Mouse (Mus musculus) neural tube, embryonic 13.5 days (tissue): ENCODE measurements around the gene Cul7. TPM values are rescaled to one million over a fixed set of nuclear protein-coding genes. Genes with fewer than 3 reads are reported as not detected.

Experiments
- ATAC-seq: fragments of 200-750 bp; cut with Nextera tagmentation; 2 replicates; pipeline ENCODE4 v1.8.0; 2017; ENCODE audit warnings: low read depth, mild to moderate bottlenecking, moderate TSS enrichment, moderate library complexity
- H3K27ac ChIP-seq: fragments of 300-500 bp; sonication (generic); replicated peaks from 2 replicates; pipeline ENCODE4 v1.5.1; 2015; ENCODE audit warnings: moderate library complexity, mild to moderate bottlenecking, inconsistent platforms
- H3K27me3 ChIP-seq: fragments of 300-500 bp; sonication (generic); 2 replicates; pipeline ENCODE4 v1.6.1; 2015; ENCODE audit warnings: mild to moderate bottlenecking, inconsistent platforms
- H3K36me3 ChIP-seq: fragments of 300-500 bp; sonication (generic); 2 replicates; pipeline ENCODE4 v1.6.1; 2015; ENCODE audit warnings: mild to moderate bottlenecking, inconsistent platforms
- H3K4me1 ChIP-seq: fragments of 300-500 bp; sonication (generic); replicated peaks from 2 replicates; pipeline ENCODE4 v1.6.1; 2015; ENCODE audit warnings: inconsistent platforms
- H3K4me2 ChIP-seq: fragments of 300-500 bp; sonication (generic); 2 replicates; pipeline ENCODE4 v1.6.1; 2015; ENCODE audit warnings: inconsistent platforms, mild to moderate bottlenecking, moderate library complexity
- H3K4me3 ChIP-seq: fragments of 300-500 bp; sonication (generic); 2 replicates; pipeline ENCODE4 v1.5.1; 2015; ENCODE audit warnings: mild to moderate bottlenecking, inconsistent platforms
- H3K9ac ChIP-seq: fragments of 300-500 bp; sonication (generic); 2 replicates; pipeline ENCODE4 v1.6.1; 2015; ENCODE audit warnings: moderate library complexity, mild to moderate bottlenecking, inconsistent platforms
- H3K9me3 ChIP-seq: fragments of 300-500 bp; sonication (generic); 2 replicates; pipeline ENCODE4 v1.6.1; 2016; ENCODE audit warnings: inconsistent platforms
- WGBS: fragments of 180-500 bp; shearing (Covaris S2); methylation state at CpG from one replicate; pipeline ENCODE4 v1.1.7; 2015; 5-methylcytosine and 5-hydroxymethylcytosine counted together
- polyA plus RNA-seq: library from polyadenylated mRNA; unstranded; fragments of >200 nt; fragmentation: Nextera tagmentation; extraction: Ambion mirVana; gene quantifications from 2 replicates; pipeline ENCODE4 v1.2.1, GENCODE M21; 2015

Gene Cul7
- polyA plus RNA-seq, 1 experiment from 2014 or later, result 40.0 TPM

DNA sequence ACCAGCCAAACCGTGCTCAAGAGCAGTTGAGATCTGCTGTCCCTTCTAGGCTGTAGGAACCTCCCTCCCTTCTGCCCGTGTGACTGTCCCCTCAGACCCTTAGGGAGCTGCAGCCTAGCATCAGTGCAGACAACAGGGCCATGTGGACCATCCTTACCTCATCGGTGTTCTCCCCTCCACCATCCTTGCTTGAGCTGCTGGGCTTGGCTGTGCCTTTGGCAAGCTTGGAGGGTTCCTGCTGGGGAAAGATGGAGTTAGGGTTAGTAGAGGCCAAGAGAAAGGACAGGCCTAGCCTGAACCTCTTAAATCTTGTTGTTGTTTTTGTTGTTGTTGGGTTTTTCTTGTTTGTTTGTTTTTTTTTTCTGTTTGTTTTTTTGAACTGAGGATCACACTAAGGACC is 49.8 kb downstream of the Cul7 start:
- Histone ChIP-seq H3K27me3 (no peaks in the 10 kb centered on the region), H3K9ac (no peak overlapping the region), H3K4me3 (no peak overlapping the region), H3K4me2 (no peak overlapping the region), H3K4me1 (peaks cover 35% of the 10 kb centered on the region), H3K27ac (no peak overlapping the region), H3K36me3 (peaks cover 42% of the 10 kb centered on the region), H3K9me3 (no peaks in the 10 kb centered on the region)
- ATAC-seq, result no peak
- WGBS, result 83% methylated on average over 3 of the region's 3 CpGs

DNA sequence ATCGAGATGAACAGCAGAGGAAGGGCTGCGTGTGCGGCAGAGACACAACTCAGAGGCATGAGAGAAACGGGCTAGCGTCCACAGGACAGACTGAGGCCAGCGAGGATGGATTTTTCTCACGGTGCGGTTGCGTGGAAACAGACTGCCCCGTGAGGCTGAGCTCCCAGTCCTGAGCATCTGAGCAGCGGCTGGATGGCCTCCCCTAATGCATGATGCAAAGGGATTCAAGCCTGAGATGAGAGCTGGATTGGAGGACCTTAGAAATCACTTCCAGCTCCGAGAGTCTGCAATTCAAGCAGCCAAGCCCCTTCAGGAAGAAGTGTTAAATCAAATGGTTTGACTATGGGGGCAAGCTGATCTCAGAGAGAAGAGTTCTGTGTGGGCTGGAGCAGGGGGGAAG is 51.4 kb downstream of the Cul7 start:
- no peak for ATAC-seq
- Histone ChIP-seq H3K4me1 (peaks cover 45% of the 10 kb centered on the region), H3K4me2 (0 out of 2 replicates have a peak overlapping the region, but pooled peaks have one; percentile 14), H3K9ac (peak overlapping the region; percentile 55), H3K9me3 (no peaks in the 10 kb centered on the region), H3K27ac (0 out of 2 replicates have a peak overlapping the region, but pooled peaks have one; percentile 18), H3K36me3 (peaks cover 29% of the 10 kb centered on the region), H3K4me3 (no peak overlapping the region), H3K27me3 (no peaks in the 10 kb centered on the region)
- 73% methylated on average over 12 of the region's 12 CpGs for WGBS

DNA sequence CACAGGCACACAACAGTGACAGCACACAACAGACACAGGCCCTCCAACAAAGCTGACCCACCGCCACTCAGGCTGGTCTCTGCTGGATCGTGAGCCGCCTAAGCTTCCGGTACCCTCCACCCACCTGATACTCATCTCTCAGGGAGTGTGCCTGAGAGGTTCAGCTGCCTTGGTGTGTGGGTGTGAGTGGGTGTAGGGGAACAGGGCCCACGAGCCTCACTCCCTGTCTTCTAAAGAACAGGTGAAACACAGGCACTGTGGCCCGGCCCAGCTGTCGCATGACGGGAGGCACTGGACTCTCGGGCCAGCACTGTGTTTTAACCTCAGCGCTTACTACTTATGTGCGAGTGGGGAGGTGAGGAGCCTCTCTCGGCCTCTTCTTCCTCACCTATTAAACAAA is 52.0 kb downstream of the Cul7 start:
- 0 out of 2 replicates have a peak overlapping the region, but pooled peaks have one; percentile 7 for H3K4me2 ChIP-seq

DNA sequence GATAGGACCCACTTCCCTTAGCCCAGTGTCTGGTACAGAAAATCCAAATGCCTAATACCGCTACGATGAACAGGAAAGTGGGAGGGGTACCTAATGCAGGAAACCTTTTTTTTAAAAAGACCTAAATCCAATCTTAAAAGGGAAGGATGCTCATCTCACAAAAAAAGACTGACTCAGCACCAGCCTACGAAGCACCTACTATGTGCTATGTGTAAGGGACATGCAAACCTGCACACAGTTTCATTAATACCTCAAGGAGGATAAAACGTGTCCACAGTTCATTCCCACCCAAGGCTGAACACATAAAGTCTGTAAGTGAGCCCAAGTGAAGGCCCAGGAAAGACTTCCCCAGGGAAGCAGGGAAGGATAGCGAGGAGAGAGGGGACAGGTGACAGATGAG is 52.4 kb downstream of the Cul7 start:
- Histone ChIP-seq H3K27ac (no peak overlapping the region), H3K9ac (peak overlapping the region; percentile 95), H3K27me3 (no peaks in the 10 kb centered on the region), H3K4me3 (peak overlapping the region; percentile 93; the same call in 1 of the 2 replicates), H3K36me3 (peaks cover 28% of the 10 kb centered on the region), H3K4me1 (peaks cover 45% of the 10 kb centered on the region), H3K4me2 (peak overlapping the region; percentile 82), H3K9me3 (no peaks in the 10 kb centered on the region)
- 84% methylated on average over 5 of the region's 5 CpGs for WGBS
- no peak for ATAC-seq

More for the DNA sequence above, 52.0 kb downstream of the Cul7 start:
- H3K4me3 ChIP-seq, result no peak overlapping the region
- ATAC-seq, result no peak
- WGBS, result 92% methylated on average over 12 of the region's 12 CpGs
- H3K27me3 ChIP-seq, result no peaks in the 10 kb centered on the region
- H3K36me3 ChIP-seq, result peaks cover 29% of the 10 kb centered on the region
- peak overlapping the region; percentile 55; the same call in 1 of the 2 replicates for H3K9ac ChIP-seq
- no peaks in the 10 kb centered on the region for H3K9me3 ChIP-seq
- no peak overlapping the region for H3K27ac ChIP-seq
- peaks cover 45% of the 10 kb centered on the region for H3K4me1 ChIP-seq

DNA sequence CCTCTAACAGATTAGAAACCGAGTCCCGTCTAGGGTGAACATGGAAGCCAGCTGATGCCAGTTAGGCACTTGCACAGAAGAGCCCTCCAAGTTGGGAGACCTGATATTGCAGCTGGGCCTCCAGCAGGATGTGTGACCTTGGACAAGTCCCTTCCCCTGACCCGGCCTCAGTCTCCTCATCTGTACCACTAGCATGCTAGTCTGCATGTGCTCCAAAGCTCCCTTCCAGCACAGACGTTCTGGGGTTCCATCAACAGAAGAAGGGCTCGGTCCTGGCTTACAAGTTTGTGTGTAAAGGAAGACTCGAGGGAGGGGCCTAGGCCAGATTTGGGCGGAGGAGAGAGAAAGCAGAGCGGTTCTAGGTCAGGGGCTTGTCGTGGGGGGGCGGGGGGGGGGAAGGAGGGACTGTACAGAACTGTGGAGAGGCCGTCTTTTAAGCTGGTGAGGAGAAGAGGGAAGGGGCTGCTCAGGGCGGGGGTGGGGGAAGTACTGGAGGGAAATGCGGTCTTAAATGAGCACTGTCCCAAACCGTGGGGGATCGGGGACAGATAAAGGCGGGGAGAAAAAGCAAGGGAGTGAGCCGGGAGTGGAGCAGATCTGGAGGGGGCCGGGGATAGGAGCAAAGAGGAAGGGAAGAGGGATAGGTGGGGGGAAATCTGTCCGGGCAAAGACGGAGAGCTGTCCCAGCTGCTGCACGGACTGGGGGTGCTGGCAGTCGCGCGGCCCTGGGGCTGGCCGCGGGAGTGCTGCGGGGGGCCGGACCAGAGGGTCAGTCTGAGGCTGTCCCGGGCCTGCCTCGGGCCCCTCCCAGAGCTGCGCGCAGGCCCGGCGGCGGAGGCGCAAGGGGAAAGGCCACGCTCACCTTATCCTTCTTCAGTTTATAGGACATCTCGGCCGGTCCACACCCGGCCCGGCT is 54.1 kb downstream of the Cul7 start:
- Histone ChIP-seq H3K9me3 (no peaks in the 10 kb centered on the region), H3K9ac (peak overlapping the region; percentile 95), H3K27me3 (no peaks in the 10 kb centered on the region), H3K4me3 (peak overlapping the region; percentile 93), H3K4me1 (peaks cover 45% of the 10 kb centered on the region), H3K27ac (peak overlapping the region; percentile 91), H3K4me2 (peak overlapping the region; percentile 82), H3K36me3 (peaks cover 11% of the 10 kb centered on the region; the same call in 1 of the 2 replicates)
- WGBS, result 6% methylated on average over 37 of the region's 41 CpGs
- ATAC-seq, result peak; percentile 74

DNA sequence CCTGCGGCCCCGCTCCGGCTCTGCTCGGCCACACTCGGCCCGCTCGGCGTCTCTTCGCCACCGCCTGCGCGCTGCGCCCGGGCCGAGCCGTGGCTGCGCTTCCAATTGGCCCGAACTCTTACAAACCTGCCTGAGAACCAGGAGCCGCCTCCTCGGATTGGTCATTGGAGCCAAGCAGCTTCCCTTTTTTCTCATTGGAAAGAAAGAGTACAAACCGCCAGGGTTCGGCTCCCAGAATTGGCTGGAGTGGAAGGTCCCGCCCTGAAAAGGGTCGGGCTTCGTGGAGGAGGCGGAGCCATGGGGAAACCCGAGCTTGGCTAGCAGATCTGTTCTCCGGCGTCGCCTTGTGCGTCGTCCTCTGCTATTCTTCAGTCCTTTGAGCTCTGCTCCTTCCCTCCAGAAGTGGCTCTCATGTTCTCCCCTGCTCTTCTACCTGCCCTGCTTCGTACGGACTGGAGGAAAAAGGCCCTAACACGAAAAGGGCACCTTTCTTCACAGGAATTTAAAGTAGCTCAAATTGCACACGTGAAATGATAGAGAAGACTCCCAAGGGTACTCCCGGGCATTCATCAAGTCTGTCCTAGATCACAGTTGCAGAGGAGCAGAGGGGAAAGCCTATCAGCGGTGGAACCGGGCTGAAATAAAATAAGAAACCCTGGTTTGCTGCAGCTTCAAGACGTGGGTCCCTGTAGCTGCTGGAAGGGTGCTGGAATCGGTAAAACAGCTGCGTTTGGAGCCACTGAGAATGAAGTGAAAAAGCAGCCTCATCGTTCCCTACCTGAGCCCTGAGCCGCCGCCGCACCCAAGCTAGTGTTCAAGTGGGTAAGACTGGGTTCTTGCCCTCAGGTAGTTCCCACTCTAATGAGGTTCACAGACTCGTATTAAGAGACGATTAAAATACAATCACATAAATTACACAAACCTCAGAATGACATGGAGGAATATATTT is 55.0 kb downstream of the Cul7 start, which contains the start of gene Ppp2r5d:
Gene Ppp2r5d, minus strand, starts transcription at position 225 of the 949 bp plus-strand sequence.
- no peaks in the 10 kb centered on the region for H3K9me3 ChIP-seq
- H3K9ac ChIP-seq, result peak within 1 kb of the TSS; percentile 95
- H3K27me3 ChIP-seq, result no peaks in the 10 kb centered on the region
- peaks cover 6% of the 10 kb centered on the region; the same call in 1 of the 2 replicates for H3K36me3 ChIP-seq
- H3K27ac ChIP-seq, result peak within 1 kb of the TSS; percentile 91
- ATAC-seq, result peak; percentile 94
- peaks cover 45% of the 10 kb centered on the region for H3K4me1 ChIP-seq
- H3K4me3 ChIP-seq, result peak within 1 kb of the TSS; percentile 93
- peak within 1 kb of the TSS; percentile 82 for H3K4me2 ChIP-seq
- 1% methylated on average over 48 of the region's 48 CpGs for WGBS

DNA sequence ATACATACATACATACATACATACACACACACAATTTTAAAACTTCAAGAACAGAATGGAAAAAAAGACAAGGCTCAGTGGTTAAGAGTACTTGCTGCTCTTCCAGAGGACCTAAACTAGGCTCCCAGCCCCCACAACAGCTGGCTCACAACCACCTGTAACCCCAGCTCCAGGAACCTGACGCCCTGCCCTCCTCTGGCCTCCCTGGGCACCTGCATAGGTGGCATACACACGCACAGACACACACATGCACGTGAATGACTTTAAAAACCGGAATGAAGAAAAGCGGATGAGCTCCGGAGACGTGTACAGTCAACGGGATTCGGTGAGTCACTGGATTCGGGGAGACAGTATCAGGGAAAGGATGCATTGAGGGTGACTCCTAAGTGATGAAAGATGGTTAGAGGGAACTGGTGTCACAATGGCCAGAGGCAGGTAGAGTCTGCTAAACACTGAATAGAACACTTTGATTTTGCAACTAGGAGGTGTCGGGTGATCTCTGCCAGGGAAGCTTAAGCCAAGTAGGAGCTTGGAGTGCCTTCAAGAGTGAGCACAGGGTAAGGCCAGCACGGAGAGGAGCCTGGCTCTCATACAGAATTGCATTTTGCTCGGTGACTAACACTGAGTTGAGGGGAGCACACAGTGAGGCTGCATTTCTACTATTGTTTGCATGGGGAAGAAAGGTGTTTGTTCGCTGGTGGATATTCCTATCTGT is 56.4 kb downstream of the Cul7 start:
- Histone ChIP-seq H3K27me3 (no peaks in the 10 kb centered on the region), H3K27ac (no peak overlapping the region), H3K4me1 (peaks cover 37% of the 10 kb centered on the region), H3K9me3 (no peaks in the 10 kb centered on the region), H3K9ac (no peak overlapping the region), H3K36me3 (no peaks in the 10 kb centered on the region), H3K4me2 (0 out of 2 replicates have a peak overlapping the region, but pooled peaks have one; percentile 82), H3K4me3 (no peak overlapping the region)
- 91% methylated on average over 14 of the region's 14 CpGs for WGBS
- no peak for ATAC-seq

DNA sequence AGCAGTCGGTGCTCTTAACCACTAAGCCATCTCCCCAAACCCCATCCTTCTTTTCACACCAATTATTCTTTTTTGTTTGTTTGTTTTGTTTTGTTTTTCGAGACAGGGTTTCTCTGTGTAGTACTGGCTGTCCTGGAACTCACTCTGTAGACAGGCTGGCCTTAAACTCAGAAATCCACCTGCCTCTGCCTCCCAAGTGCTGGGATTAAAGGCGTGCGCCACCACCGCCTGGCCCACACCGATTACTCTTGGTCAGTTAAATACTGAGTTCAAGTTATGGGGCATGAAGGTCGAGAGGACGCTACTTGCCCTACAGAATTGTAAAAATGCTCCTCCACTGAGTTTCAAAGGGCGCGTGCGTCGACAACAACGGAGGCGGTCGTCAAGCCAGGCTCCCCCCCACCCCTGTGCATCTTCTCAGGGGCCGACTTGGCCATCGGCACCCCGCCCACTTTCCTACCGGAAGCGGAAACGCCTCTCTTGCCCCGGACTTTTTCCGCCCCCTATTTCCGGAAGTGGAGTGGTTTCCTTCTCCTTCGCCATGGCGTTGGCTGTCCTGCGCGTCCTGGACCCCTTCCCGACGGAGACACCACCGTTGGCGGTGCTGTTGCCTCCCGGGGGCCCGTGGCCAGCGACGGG is 60.9 kb downstream of the Cul7 start, which contains the start of gene Pex6:
Gene Pex6, plus strand, starts transcription at position 505 of the 639 bp plus-strand sequence.
- no peaks in the 10 kb centered on the region for H3K9me3 ChIP-seq
- peak; percentile 91 for ATAC-seq
- H3K36me3 ChIP-seq, result peaks cover 25% of the 10 kb centered on the region
- peak within 1 kb of the TSS; percentile 100 for H3K4me2 ChIP-seq
- peak within 1 kb of the TSS; percentile 99 for H3K4me3 ChIP-seq
- H3K4me1 ChIP-seq, result peaks cover 22% of the 10 kb centered on the region
- H3K27me3 ChIP-seq, result no peaks in the 10 kb centered on the region
- WGBS, result 8% methylated on average over 36 of the region's 36 CpGs
- H3K27ac ChIP-seq, result peak within 1 kb of the TSS; percentile 85
- peak within 1 kb of the TSS; percentile 95 for H3K9ac ChIP-seq

DNA sequence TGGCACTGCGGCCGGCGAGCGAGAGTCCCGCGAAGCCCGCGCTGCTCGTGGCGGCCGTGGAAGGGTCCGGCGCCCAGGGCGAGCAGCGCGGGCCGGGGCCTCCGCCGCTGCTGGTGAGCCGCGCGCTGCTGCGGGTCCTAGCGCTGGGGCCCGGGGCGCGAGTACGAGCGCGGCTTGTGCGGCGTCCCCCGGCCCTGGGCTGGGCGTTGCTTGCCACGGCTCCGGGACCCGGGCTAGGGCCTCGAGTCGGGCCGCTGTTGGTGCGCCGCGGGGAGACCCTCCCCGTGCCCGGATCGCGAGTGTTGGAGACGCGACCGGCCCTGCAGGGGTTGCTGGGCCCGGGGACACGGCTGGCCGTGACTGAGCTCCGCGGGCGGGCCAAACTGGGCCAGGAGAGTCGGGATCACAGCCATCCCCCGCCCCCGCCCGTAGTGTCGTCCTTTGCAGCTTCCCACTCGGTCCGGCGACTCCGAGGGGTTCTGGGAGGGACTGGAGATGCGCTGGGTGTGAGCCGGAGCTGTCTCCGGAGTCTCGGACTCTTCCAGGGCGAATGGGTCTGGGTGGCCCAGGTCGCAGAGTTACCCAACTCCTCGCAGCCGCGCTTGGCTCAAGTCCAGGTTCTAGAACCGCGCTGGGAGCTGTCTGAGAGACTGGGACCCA is 61.6 kb downstream of the Cul7 start:
- peak overlapping the region; percentile 100 for H3K4me2 ChIP-seq
- peak overlapping the region; percentile 75; the same call in 1 of the 2 replicates for H3K27ac ChIP-seq
- H3K4me3 ChIP-seq, result peak overlapping the region; percentile 99
- H3K9me3 ChIP-seq, result no peaks in the 10 kb centered on the region
- under 1% methylated on average over 64 of the region's 76 CpGs for WGBS
- peak; percentile 57; the same call in 1 of the 2 replicates for ATAC-seq
- peak overlapping the region; percentile 95 for H3K9ac ChIP-seq
- no peaks in the 10 kb centered on the region for H3K27me3 ChIP-seq
- peaks cover 32% of the 10 kb centered on the region for H3K36me3 ChIP-seq
- H3K4me1 ChIP-seq, result peaks cover 21% of the 10 kb centered on the region

DNA sequence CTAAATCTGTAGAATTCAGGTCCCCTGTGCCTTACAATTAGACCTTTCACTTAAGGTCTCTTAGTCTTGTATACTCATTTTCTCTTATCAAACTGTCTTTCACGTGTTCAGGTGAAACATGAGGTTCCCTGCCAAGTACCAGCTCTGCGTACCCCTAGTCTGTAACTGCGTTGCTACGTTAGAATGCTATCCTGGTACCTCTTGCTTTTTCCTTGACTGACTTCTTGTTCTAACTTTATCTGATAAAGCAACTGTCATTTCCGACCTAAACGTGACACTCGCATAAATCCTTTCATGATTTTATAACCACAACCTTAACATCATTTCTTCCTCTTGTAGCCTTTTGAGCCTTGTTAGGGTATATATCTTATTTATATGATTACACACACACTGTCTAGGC is 62.3 kb downstream of the Cul7 start:
- ATAC-seq, result no peak
- 85% methylated on average over 7 of the region's 7 CpGs for WGBS
- H3K9ac ChIP-seq, result peak overlapping the region; percentile 95

More for the DNA sequence above, 62.3 kb downstream of the Cul7 start:
- H3K27me3 ChIP-seq, result no peaks in the 10 kb centered on the region
- H3K4me1 ChIP-seq, result peaks cover 21% of the 10 kb centered on the region
- no peak overlapping the region for H3K27ac ChIP-seq
- no peaks in the 10 kb centered on the region for H3K9me3 ChIP-seq
- H3K4me3 ChIP-seq, result peak overlapping the region; percentile 99
- H3K4me2 ChIP-seq, result peak overlapping the region; percentile 100
- peaks cover 36% of the 10 kb centered on the region for H3K36me3 ChIP-seq
